Mouse (Mus musculus): Measurements from ENCODE around the gene Scn10a. TPM values are rescaled to one million over a fixed set of nuclear protein-coding genes. Genes with fewer than 3 reads are reported as not detected.

Gene Scn10a
- total RNA-seq, 1 experiment = 0.04 TPM

GRCm38 (mm10) chr9:119589592-119589991 lies 129.5 kb downstream of the Scn10a start:
- no peak overlapping the region for H3K27ac ChIP-seq (ENCODE audit: insufficient read depth, low read depth, low read length, poor library complexity, severe bottlenecking)
- no peak overlapping the region for H3K4me3 ChIP-seq (ENCODE audit: insufficient read depth in 1 of 2, low read depth in 1 of 2, low read length in 2 of 2, poor library complexity in 1 of 2, severe bottlenecking in 1 of 2)
- H3K36me3 ChIP-seq (ENCODE audit: control insufficient read depth, insufficient read depth, low read length, poor library complexity, severe bottlenecking) = no peaks in the 10 kb centered on the region
- DNase-seq (ENCODE audit: low read depth, low spot score) = no peak
- H3K9me3 ChIP-seq (ENCODE audit: control insufficient read depth, insufficient read depth, low read depth, low read length) = no peaks in the 10 kb centered on the region
- H3K4me1 ChIP-seq (ENCODE audit: control insufficient read depth in 2 of 2, insufficient read depth in 2 of 2, low read length in 2 of 2, poor library complexity in 1 of 2) = no peaks in the 10 kb centered on the region
- H3K9ac ChIP-seq (ENCODE audit: insufficient read depth, low read depth, low read length, poor library complexity, severe bottlenecking) = no peak overlapping the region
- in situ Hi-C loops (cut with MboI; ENCODE audit: low sequenced_read_pairs in 2 of 2, unreplicated experiment in 2 of 2) = no loop called here
- peak; percentile 93 for TF ChIP-seq CHD2 (IDR thresholded peaks at IDR 0.05; ENCODE audit: low read depth, low read length)
- TF ChIP-seq ZC3H11A (IDR thresholded peaks at IDR 0.05; ENCODE audit: borderline replicate concordance, low read depth, low read length) = no peak

- in situ Hi-C loops (cut with MboI; ENCODE audit: low sequenced_read_pairs in 2 of 2, unreplicated experiment in 2 of 2) = no loop called here
- Histone ChIP-seq H3K4me1 (ENCODE audit: control insufficient read depth in 2 of 2, insufficient read depth in 2 of 2, low read length in 2 of 2, poor library complexity in 1 of 2) (no peaks in the 10 kb centered on the region), H3K36me3 (ENCODE audit: control insufficient read depth, insufficient read depth, low read length, poor library complexity, severe bottlenecking) (no peaks in the 10 kb centered on the region), H3K9ac (ENCODE audit: insufficient read depth, low read depth, low read length, poor library complexity, severe bottlenecking) (no peak overlapping the region), H3K9me3 (ENCODE audit: control insufficient read depth, insufficient read depth, low read depth, low read length) (no peaks in the 10 kb centered on the region), H3K4me3 (ENCODE audit: insufficient read depth in 1 of 2, low read depth in 1 of 2, low read length in 2 of 2, poor library complexity in 1 of 2, severe bottlenecking in 1 of 2) (peak overlapping the region; percentile 42 to 53; a peak in 2 of 4 replicates), H3K27ac (ENCODE audit: insufficient read depth, low read depth, low read length, poor library complexity, severe bottlenecking) (no peak overlapping the region)
- no peak for DNase-seq (ENCODE audit: low read depth, low spot score)
- peak; percentile 85 for TF ChIP-seq MAFK (IDR thresholded peaks at IDR 0.05; ENCODE audit: insufficient read depth, low read depth, low read length)
- TF ChIP-seq CHD2 (IDR thresholded peaks at IDR 0.05; ENCODE audit: low read depth, low read length) = no peak
- TF ChIP-seq ZC3H11A (IDR thresholded peaks at IDR 0.05; ENCODE audit: borderline replicate concordance, low read depth, low read length) = no peak
These were observed 130.2 kb downstream of the Scn10a start for GRCm38 (mm10) chr9:119588763-119589449.

- no peak for TF ChIP-seq CHD2 (IDR thresholded peaks at IDR 0.05; ENCODE audit: low read depth, low read length)
- TF ChIP-seq MAFK (IDR thresholded peaks at IDR 0.05; ENCODE audit: insufficient read depth, low read depth, low read length) = no peak
- peak; percentile 72; the same call in 1 of the 2 replicates for TF ChIP-seq ZC3H11A (IDR thresholded peaks at IDR 0.05; ENCODE audit: borderline replicate concordance, low read depth, low read length)
- TF ChIP-seq ZNF384 (IDR thresholded peaks at IDR 0.05; ENCODE audit: low read depth, low read length) = no peak
- no peak for TF ChIP-seq HCFC1 (IDR thresholded peaks at IDR 0.05; ENCODE audit: borderline replicate concordance, insufficient read depth, low read length)
- Histone ChIP-seq H3K9me3 (ENCODE audit: control insufficient read depth, insufficient read depth, low read depth, low read length) (no peaks in the 10 kb centered on the region), H3K4me1 (ENCODE audit: control insufficient read depth in 2 of 2, insufficient read depth in 2 of 2, low read length in 2 of 2, poor library complexity in 1 of 2) (peaks cover 0 to 10% of the 10 kb centered on the region in 2 experiments; a peak in 1 of 4 replicates), H3K27ac (ENCODE audit: insufficient read depth, low read depth, low read length, poor library complexity, severe bottlenecking) (no peak overlapping the region), H3K36me3 (ENCODE audit: control insufficient read depth, insufficient read depth, low read length, poor library complexity, severe bottlenecking) (no peaks in the 10 kb centered on the region), H3K4me3 (ENCODE audit: insufficient read depth in 1 of 2, low read depth in 1 of 2, low read length in 2 of 2, poor library complexity in 1 of 2, severe bottlenecking in 1 of 2) (no peak overlapping the region), H3K9ac (ENCODE audit: insufficient read depth, low read depth, low read length, poor library complexity, severe bottlenecking) (no peak overlapping the region)
- in situ Hi-C loops (cut with MboI; ENCODE audit: low sequenced_read_pairs in 2 of 2, unreplicated experiment in 2 of 2) = no loop called here
- peak; percentile 86 for DNase-seq (ENCODE audit: low read depth, low spot score)
These were observed 138.5 kb downstream of the Scn10a start for GRCm38 (mm10) chr9:119580668-119581067.

GRCm38 (mm10) chr9:119580187-119580586 lies 138.9 kb downstream of the Scn10a start:
- H3K27ac ChIP-seq (ENCODE audit: insufficient read depth, low read depth, low read length, poor library complexity, severe bottlenecking) = no peak overlapping the region
- no peak overlapping the region for H3K4me3 ChIP-seq (ENCODE audit: insufficient read depth in 1 of 2, low read depth in 1 of 2, low read length in 2 of 2, poor library complexity in 1 of 2, severe bottlenecking in 1 of 2)
- TF ChIP-seq ZC3H11A (IDR thresholded peaks at IDR 0.05; ENCODE audit: borderline replicate concordance, low read depth, low read length) (no peak), HCFC1 (IDR thresholded peaks at IDR 0.05; ENCODE audit: borderline replicate concordance, insufficient read depth, low read length) (no peak), CHD2 (IDR thresholded peaks at IDR 0.05; ENCODE audit: low read depth, low read length) (no peak), MAFK (IDR thresholded peaks at IDR 0.05; ENCODE audit: insufficient read depth, low read depth, low read length) (no peak), ZNF384 (IDR thresholded peaks at IDR 0.05; ENCODE audit: low read depth, low read length) (no peak)
- no peak for DNase-seq (ENCODE audit: low read depth, low spot score)
- H3K9ac ChIP-seq (ENCODE audit: insufficient read depth, low read depth, low read length, poor library complexity, severe bottlenecking) = no peak overlapping the region
- H3K4me1 ChIP-seq (ENCODE audit: control insufficient read depth in 2 of 2, insufficient read depth in 2 of 2, low read length in 2 of 2, poor library complexity in 1 of 2) = peaks cover 0 to 10% of the 10 kb centered on the region in 2 experiments; a peak in 1 of 4 replicates
- in situ Hi-C loops (cut with MboI; ENCODE audit: low sequenced_read_pairs in 2 of 2, unreplicated experiment in 2 of 2) = no loop called here
- no peaks in the 10 kb centered on the region for H3K9me3 ChIP-seq (ENCODE audit: control insufficient read depth, insufficient read depth, low read depth, low read length)
- no peaks in the 10 kb centered on the region for H3K36me3 ChIP-seq (ENCODE audit: control insufficient read depth, insufficient read depth, low read length, poor library complexity, severe bottlenecking)

Measured in ES-E14 (cell line).